Mouse (Mus musculus): ENCODE measurements around the gene Nln.

Gene Nln

DNA sequence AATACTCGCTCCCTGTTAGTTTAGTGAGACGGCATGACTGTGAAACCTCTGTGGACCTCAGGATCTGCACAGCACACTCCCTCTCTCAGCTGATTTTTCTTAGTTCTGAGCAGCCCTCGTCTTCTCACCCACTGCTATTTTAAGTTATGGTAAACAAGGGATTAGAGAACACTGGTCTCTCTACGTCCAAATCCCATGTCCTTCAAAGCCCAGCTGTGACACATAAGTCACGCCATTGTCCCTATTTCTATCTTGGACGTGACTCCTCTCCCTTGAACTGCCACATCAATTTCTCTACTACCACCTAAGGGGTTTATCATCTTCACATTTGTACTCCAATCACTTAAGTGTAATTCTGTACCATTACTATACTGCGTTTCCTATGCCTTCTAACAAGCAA is 13.5 kb downstream of the Nln start:
- DNase-seq (ENCODE audit: low spot score in 2 of 2), result no peak

GRCm38 (mm10) chr13:104094531-104095385 is 14.7 kb downstream of the Nln start:
- DNase-seq (ENCODE audit: low spot score in 2 of 2), result no peak

GRCm38 (mm10) chr13:104091734-104092133 is 17.7 kb downstream of the Nln start:
- DNase-seq (ENCODE audit: low spot score in 2 of 2), result no peak

GRCm38 (mm10) chr13:104089387-104089786 is 20.0 kb downstream of the Nln start:
- DNase-seq (ENCODE audit: low spot score in 2 of 2), result peak in 1 of 2 experiments; percentile 23

DNA sequence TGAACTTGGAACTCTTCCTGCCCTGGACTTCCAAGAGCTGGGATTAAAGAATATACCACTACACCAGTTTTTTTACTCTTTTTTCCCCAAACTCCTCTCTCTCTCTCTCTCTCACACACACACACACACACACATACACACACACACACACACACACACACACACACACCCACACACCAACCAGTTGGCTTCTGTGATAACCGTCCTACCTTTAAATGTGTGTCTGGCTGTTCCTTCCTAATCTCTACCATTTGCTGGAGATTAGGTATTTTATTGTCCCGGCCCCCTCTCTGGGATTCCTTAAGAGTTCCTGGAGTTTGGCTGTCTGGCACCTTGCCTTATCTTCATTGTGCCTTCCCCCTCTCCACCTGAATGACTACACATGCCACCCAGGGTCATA is 24.8 kb downstream of the Nln start:
- no peak for DNase-seq (ENCODE audit: low spot score in 2 of 2)

DNA sequence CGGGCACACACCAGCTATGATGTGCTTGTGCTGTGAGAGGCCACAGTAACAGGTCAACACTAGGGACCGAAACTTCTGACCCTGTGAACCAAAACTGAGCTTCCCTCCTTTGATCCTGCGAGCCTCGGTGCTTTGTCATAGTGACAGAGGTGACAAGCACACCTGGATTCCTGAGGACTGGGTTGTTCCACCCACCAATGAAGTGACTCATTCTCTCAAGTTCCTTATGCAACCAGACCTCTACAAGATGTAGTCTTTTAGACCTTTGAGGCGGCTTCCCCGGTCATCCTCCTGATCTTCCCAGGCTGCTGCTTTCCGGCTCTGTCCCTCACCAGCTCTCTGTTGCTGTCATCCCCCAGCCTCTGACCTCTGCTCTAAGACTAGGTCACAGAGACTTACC is 26.9 kb downstream of the Nln start:
- DNase-seq (ENCODE audit: low spot score in 2 of 2), result no peak

GRCm38 (mm10) chr13:104076993-104077392 is 32.4 kb downstream of the Nln start:
- DNase-seq (ENCODE audit: low spot score in 2 of 2), result no peak

GRCm38 (mm10) chr13:104074731-104075130 is 34.7 kb downstream of the Nln start:
- DNase-seq (ENCODE audit: low spot score in 2 of 2), result no peak

DNA sequence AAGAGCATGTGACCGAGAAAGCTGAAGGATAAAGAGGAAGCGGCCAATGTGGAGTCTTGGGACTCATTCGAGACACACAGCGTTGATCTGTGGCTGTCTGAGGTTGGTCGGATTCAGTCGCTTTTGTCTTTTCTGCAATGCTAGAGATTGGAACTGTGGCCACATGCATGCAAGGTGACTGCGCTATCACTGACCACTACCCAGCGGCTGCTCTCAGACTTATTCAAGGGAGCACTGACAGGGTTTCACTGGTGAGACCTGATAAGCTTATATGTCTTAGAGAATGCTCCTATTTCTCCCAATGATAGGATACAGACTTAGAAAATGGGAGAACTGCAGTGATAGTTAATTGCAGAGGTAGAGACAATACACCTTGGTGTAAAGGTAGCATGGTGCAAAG is 35.2 kb downstream of the Nln start:
- no peak for DNase-seq (ENCODE audit: low spot score in 2 of 2)

GRCm38 (mm10) chr13:104072351-104072750 is 37.1 kb downstream of the Nln start:
- DNase-seq (ENCODE audit: low spot score in 2 of 2), result no peak

- DNase-seq (ENCODE audit: low spot score in 2 of 2), result no peak
Observed at GRCm38 (mm10) chr13:104070703-104071102, 38.7 kb downstream of the Nln start.

GRCm38 (mm10) chr13:104069216-104069615 is 40.2 kb downstream of the Nln start:
- DNase-seq (ENCODE audit: low spot score in 2 of 2), result no peak

DNA sequence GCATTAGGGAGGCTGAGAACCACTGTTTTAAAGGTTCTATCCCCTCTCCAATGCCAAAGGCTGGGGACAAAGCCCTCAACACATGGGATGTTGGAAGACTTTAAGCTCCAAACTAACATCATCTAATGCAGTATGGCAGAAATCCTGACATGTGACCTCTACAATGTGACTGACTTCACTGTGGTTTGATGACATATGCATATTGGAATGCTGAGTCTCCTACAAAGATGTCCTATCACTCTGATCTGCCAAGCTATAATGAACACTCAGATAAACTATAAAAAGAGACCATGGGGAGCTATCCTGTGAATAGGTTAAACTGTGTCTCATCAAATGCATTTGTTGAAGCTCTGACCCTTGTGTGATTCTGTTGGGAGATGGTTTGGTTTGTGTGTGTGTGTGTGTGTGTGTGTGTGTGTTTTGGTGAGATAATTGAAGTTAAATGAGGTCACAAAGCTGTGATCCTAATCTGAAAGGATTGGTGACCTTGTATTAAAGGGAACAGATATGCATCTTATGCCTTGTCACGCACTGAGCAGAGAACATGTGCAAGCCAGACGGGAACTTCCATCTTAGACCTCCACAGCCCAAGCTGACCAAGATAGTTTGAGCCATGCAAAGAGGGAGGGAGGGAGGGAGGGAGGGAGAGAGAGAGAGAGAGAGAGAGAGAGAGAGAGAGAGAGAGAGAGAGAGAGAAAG is 43.6 kb downstream of the Nln start:
- DNase-seq (ENCODE audit: low spot score in 2 of 2), result no peak

DNA sequence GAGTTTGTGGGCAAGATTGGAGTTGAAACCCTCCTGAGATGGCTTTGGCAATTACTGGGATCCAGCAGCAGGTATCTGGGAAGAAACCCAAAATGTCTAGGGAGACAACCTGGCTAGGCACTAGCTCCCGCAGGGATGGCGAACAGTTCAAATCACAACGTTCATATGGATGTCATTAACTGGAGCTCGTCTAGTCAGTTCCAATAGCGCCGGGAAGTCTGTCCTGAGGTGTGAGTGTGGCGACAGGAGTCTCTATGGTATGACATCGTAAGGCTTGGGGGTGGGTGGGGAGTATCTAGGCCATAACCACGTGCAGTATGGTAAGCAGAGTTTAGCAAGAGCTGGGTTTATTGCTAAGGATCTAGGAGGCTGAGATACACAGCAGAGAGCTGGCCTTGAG is 46.4 kb downstream of the Nln start:
- no peak for DNase-seq (ENCODE audit: low spot score in 2 of 2)

GRCm38 (mm10) chr13:104061975-104062750 is 47.3 kb downstream of the Nln start:
- no peak for DNase-seq (ENCODE audit: low spot score in 2 of 2)

- no peak for DNase-seq (ENCODE audit: low spot score in 2 of 2)
Observed at GRCm38 (mm10) chr13:104060231-104060630, 49.2 kb downstream of the Nln start.

GRCm38 (mm10) chr13:104059536-104059935 is 49.9 kb downstream of the Nln start:
- no peak for DNase-seq (ENCODE audit: low spot score in 2 of 2)

- DNase-seq (ENCODE audit: low spot score in 2 of 2), result no peak
Observed at GRCm38 (mm10) chr13:104058761-104059160, 50.7 kb downstream of the Nln start.

- no peak for DNase-seq (ENCODE audit: low spot score in 2 of 2)
Observed at GRCm38 (mm10) chr13:104052271-104052753, 57.1 kb downstream of the Nln start.

GRCm38 (mm10) chr13:104048835-104049234 is 60.6 kb downstream of the Nln start:
- DNase-seq (ENCODE audit: low spot score in 2 of 2), result no peak

GRCm38 (mm10) chr13:104045108-104045507 is 64.3 kb downstream of the Nln start:
- DNase-seq (ENCODE audit: low spot score in 2 of 2), result no peak

DNA sequence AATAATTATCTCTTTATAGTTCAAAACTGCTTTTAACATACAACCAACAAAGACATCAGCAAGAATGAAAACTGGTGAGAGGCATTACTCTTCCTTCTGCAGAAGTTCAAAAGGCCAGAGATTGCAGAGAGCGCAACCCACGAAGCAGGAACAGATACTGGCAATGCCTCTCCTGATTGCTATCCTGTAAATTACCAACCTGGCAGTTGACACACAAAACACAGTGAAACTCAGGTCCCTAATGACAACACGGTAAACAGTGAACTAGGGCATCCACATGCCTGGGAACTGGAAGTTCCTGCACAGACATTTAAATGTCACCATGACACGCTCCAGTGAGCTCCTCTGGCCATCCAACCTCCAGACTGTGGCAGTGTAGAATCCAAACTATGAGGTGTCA is 65.1 kb downstream of the Nln start:
- DNase-seq (ENCODE audit: low spot score in 2 of 2), result no peak
